Mouse (Mus musculus) layer of hippocampus, adult 18-20 months (tissue): ENCODE data around the gene Ptar1. TPM values are rescaled to one million over a fixed set of nuclear protein-coding genes. Genes with fewer than 3 reads are reported as not detected.
A peak's percentile ranks its signal among the peaks of the same experiment; 100 is the strongest.
"Not testable (repeated sequence)": the region's sequence is repeated elsewhere in the genome, so short reads cannot be mapped to it uniquely, and the experiment has no call there.

ENCODE experiments used
- DNase-seq, 2 experiments: peaks; one replicate each; pipeline ENCODE4 v3.0.0; 2022; ENCODE audit warnings: low spot score in 2 of 2
- long read RNA-seq: library from polyadenylated mRNA; stranded (forward); transcript quantifications from one replicate; pipeline ENCODE4 v2.0.0, GENCODE M21; 2021
- total RNA-seq, 2 experiments: library from RNA; stranded (reverse); gene quantifications; 2 replicates each; pipeline ENCODE4 v1.2.3; 2021

The Ptar1 gene
- 10 to 100 TPM; 36.1 to 39.3 TPM for total RNA-seq
- long read RNA-seq, full-length matches to known transcripts: 3 of 5 reads
- long read RNA-seq, partial matches to known transcripts: 1 of 5 reads
- long read RNA-seq, other reads (novel, unspliced or antisense): 1 of 5 reads

- peak; percentile 73 to 87 for DNase-seq
Observed at GRCm38 (mm10) chr19:23687296-23688021, at the start of gene Ptar1. Gene Ptar1, plus strand, starts transcription at chr19:23687429.

GRCm38 (mm10) chr19:23643819-23644218 lies 43.4 kb upstream of the Ptar1 start:
- no peak for DNase-seq

DNA sequence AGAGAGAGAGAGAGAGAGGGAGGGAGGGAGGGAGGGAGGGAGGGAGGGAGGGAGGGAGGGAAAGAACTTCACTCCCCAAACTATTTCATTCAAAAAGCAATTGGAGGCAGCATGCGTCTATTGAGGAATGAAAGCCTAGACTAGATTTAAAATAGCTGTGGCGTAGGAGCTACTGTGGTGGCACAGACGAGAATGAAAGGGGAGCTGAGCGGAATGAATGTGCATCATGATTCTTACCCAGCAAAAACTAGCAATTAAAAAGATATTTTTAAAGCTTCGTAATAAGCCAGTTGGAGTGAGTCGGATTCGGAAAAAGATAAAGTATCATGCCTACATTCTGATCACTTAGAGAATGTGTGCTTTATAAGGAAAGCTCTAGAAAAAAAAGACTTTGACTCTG lies 41.9 kb upstream of the Ptar1 start:
- DNase-seq: peak; percentile 32 to 54

- DNase-seq: no peak
Observed at GRCm38 (mm10) chr19:23647308-23647707, 39.9 kb upstream of the Ptar1 start.

DNA sequence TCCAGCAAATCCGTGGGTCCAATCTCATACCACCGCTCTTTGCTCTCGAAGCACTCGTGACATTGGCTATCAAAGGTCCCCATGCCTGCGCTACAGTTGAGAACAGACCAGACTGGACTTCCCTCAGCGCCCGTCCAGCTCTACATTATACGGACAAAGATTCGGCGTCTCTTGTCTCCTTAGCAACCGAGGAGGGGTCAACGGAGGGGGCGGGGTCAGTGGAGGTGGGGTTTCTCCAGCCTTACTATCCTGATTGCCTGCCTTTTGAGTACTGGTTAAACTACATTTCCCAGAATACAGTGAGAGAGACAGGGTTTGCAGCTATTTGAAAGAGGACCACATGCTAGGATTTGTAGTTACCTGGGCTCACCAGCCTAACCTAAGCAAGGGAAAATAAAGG lies 34.6 kb upstream of the Ptar1 start, which contains the start of gene 1700028P14Rik:
TSS of gene 1700028P14Rik (minus strand) at position 169 of the 400 bp plus-strand sequence.
- peak; percentile 9 to 40 for DNase-seq

DNA sequence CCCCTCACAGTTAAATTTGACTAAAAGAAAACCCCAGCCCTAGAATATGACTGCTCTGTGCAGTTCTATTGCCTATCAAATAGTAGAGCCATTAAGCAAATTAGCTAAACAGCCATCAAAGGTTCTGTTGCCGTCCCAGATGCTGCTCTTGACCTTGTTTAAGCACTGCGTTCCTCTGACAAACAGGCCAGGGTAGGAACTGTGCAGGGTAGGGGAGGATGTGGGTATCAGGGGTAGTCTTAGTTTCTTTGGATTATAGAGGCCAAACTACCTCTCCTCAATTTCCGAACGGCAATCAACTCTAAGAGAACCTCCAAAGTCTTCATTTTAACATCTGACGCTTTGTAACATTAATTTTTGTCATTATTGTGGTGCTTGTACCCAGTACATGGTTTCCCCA lies 34.1 kb upstream of the Ptar1 start:
- DNase-seq: no peak

DNA sequence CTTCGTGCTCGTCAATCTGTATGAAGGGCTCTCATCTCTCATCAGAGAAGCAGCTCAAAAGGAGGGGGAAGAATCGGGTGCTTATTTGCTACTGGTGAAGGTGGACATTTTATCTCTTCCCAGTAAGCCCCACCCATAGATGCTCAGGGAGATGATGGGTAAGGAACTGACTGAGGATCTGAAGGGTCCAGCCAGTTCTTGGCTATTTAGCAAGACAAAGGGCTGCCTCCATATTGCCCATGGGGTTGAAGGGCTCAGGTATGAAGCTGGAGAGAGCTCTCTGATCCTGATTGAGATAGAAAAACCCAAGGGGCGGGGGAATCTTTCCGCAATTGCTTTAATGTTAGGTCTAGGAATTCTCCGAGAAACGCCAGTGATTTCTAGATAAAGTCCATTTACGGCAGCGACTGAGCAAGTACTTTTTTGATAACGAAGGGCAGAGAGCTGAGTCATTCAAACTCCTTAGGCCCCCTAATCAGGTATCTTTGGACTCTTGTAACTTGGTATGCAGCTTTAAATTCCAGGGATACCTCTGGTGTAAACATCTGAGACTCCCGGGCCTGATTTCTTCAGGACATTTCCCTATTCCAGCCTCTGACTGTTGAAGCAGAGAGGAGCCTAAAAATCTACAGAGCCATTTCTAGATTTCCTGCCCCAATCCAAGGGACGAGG lies 29.8 kb upstream of the Ptar1 start:
- DNase-seq: no peak

GRCm38 (mm10) chr19:23658350-23658749 lies 28.9 kb upstream of the Ptar1 start:
- DNase-seq: no peak

GRCm38 (mm10) chr19:23664083-23664482 lies 23.1 kb upstream of the Ptar1 start:
- DNase-seq: no peak

- no peak for DNase-seq
Observed at GRCm38 (mm10) chr19:23668142-23668655, 19.0 kb upstream of the Ptar1 start.

DNA sequence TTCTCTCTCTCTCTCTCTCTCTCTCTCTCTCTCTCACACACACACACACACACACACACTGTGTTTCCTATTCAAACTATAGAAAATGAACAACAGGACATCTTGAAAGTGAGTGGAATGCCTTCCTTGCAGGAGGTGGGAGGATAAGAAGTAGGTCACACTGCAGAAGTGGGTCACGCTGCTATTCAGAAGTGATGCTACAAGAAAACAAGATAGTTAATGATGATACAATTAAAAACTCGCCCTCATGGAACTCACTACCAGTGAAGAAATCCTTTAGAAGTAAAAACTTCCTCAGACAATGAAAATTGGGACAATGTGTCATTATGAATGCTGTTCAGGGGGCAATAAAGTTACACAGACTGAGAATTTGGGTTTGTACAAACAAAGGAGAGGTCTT lies 14.2 kb upstream of the Ptar1 start:
- no peak for DNase-seq

DNA sequence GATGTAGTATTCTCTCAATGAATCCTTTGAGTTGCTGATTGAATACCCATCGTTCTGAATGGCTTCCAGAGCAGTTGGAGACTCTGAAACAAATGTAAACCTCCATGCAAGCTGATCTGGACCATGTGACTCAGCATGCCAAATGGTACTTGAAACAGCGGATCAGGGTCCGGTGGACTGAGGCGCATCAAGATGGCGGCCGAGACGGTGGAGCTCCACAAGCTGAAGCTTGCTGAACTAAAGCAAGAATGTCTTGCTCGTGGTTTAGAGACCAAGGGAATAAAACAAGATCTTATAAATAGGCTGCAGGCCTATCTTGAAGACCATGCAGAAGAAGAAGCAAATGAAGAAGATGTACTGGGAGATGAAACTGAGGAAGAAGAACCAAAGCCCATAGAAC lies 11.6 kb upstream of the Ptar1 start:
- not testable (repeated sequence) for DNase-seq

DNA sequence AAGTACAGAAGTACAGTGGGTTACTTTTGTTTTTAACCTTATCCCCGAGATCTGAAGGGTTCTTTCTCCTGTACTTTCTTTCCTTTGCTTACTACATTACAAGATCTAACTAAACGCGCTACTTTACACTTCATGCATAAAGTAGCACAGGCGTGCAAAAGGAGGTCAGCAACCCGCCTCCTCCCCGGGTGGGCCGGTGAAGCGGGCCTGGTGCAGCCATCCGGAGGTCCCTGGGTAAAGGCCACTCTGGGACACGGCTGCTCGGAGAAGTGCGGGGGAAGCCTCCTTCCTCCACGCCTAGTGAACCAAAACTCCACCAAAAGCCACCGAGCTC lies 300 bp upstream of the Ptar1 start:
- DNase-seq: no peak

GRCm38 (mm10) chr19:23688421-23688946 lies 1.3 kb downstream of the Ptar1 start:
- peak in 1 of 2 experiments; percentile 10 for DNase-seq

DNA sequence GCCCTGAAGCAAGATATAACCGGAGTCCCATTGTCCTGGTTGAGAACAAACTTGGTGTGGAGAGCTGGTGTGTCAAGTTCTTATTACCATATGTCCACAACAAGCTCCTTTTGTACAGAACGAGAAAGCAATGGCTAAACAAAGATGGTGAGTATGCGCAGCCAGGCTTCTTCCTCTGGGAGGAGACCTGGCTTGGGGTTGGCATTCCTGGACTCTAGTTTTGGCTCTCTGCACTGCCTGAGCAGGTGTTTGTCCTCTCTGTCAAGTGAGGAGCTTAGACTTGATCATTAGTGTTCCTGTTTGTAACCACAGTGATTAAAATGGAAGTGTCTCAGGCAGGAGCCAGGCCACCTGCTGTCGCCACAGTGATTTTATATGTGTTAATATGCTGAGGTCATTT lies 7.1 kb downstream of the Ptar1 start:
- no peak for DNase-seq

DNA sequence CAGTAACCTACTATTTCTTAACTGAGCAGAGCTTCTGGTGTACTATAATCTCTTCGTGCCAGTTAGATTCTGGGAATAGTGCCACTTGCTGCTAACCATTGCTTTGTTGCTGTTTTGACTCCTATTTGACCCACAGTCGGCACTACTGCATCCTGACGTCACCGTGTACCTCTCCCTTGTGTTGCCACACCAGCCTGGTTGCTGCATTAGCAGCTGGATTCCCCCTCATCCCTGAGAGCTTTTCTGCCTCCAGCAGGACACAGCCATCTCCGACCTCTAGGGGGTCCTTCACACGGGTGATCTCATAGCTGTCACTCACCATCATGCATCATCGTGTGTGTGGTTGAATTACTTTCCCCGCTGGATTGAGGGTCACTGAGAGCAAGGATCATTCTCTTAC lies 10.6 kb downstream of the Ptar1 start:
- peak in 1 of 2 experiments; percentile 9 for DNase-seq

GRCm38 (mm10) chr19:23698366-23698765 lies 11.1 kb downstream of the Ptar1 start:
- DNase-seq: no peak

- no peak for DNase-seq
Observed at GRCm38 (mm10) chr19:23699131-23699530, 11.9 kb downstream of the Ptar1 start.

GRCm38 (mm10) chr19:23702896-23703295 lies 15.7 kb downstream of the Ptar1 start:
- no peak for DNase-seq

DNA sequence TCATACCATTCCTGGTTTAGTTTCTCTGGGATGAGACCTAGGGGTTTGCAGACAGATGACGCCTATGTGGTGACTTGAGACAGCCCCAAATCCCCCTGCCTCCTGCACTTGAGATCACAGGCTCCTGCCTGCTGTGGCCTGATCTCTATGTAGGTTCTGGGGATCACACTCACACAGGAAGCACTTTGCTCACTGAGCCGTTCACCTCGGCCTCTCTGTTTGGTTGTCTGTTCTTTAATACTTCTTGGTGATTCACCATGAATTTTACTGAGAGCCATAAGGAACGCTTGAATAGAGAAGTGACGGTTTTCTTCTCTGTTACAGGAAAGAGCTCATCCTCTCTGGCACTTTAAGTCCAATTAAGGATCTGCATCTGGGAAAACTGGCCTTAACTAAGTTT lies 18.2 kb downstream of the Ptar1 start:
- DNase-seq: no peak

DNA sequence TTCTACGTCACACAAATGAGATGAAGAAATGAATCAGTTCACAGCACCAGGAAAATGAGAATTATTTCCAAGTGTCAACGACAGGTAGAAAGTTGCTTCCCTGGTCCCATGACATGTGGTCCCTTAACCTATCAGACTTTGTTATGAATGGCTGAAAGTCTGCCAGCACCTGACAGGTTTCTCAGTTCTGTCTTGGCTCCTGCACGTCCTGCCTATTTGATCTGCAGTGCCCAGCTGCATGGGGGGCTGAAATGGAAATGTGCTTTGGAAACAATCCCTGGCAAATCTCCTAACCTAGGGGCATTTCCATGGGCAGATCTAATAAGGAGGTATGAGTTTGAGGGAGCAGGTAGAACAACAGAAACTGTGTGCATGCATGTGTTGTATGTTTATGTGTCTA lies 59.3 kb downstream of the Ptar1 start:
- DNase-seq: no peak

- DNase-seq: no peak
Observed at GRCm38 (mm10) chr19:23757011-23757410, 69.8 kb downstream of the Ptar1 start.
